Mouse (Mus musculus) MEL (cell line): ENCODE data around the gene Atg9b. TPM values are rescaled to one million over a fixed set of nuclear protein-coding genes. Genes with fewer than 3 reads are reported as not detected.

ENCODE experiments used
- DNase-seq: peaks from one replicate; pipeline ENCODE4 v3.0.0; 2011; ENCODE audit warnings: low read depth, low spot score
- H3K27ac ChIP-seq: 2 replicates; pipeline ENCODE4 v1.5.1; 2012; ENCODE audit warnings: low read depth, mild to moderate bottlenecking, control low read depth, low read length, moderate library complexity; ENCODE audit not compliant: control insufficient read depth
- H3K27me3 ChIP-seq, 2 experiments: fragments of 150-350 bp in 1 of 2; sonication (generic) in 1 of 2; 2 replicates each; pipeline ENCODE4 v1.6.1; 2012; ENCODE audit warnings: low read length in 2 of 2, mild to moderate bottlenecking in 2 of 2, improper control_type of control experiment in 1 of 2, moderate library complexity in 1 of 2; ENCODE audit not compliant: insufficient read depth in 2 of 2, control insufficient read depth in 1 of 2
- H3K36me3 ChIP-seq, 2 experiments: 2 replicates each; pipeline ENCODE4 v1.6.1; 2012 to 2014; ENCODE audit warnings: low read length in 2 of 2, improper control_type of control experiment in 1 of 2, inconsistent platforms in 1 of 2, mild to moderate bottlenecking in 1 of 2; ENCODE audit not compliant: insufficient read depth in 2 of 2, control insufficient read depth in 1 of 2
- H3K4me1 ChIP-seq, 2 experiments: fragments of 150-350 bp in 1 of 2; sonication (generic) in 1 of 2; 2 replicates each; pipeline ENCODE4 v1.6.1; 2012; ENCODE audit warnings: low read length in 2 of 2, improper control_type of control experiment in 1 of 2, mild to moderate bottlenecking in 1 of 2; ENCODE audit not compliant: insufficient read depth in 2 of 2, control insufficient read depth in 1 of 2
- H3K4me3 ChIP-seq, 2 experiments: fragments of 150-350 bp in 1 of 2; sonication (generic) in 1 of 2; 2 replicates each; pipeline ENCODE4 v1.5.1; 2012; ENCODE audit warnings: low read depth in 2 of 2, low read length in 2 of 2, mild to moderate bottlenecking in 2 of 2, moderate library complexity in 2 of 2, control low read depth in 1 of 2, improper control_type of control experiment in 1 of 2; ENCODE audit not compliant: control insufficient read depth in 1 of 2, insufficient read depth in 1 of 2
- H3K79me2 ChIP-seq: 2 replicates; pipeline ENCODE4 v1.6.1; 2012; ENCODE audit warnings: mild to moderate bottlenecking, low read length, moderate library complexity; ENCODE audit not compliant: control insufficient read depth, poor library complexity, insufficient read depth
- H3K9ac ChIP-seq: 2 replicates; pipeline ENCODE4 v1.6.1; 2012; ENCODE audit warnings: low read depth, mild to moderate bottlenecking, control low read depth, low read length, moderate library complexity; ENCODE audit not compliant: control insufficient read depth, poor library complexity, severe bottlenecking
- H3K9me3 ChIP-seq: fragments of 150-350 bp; sonication (generic); replicated peaks from 2 replicates; pipeline ENCODE4 v1.6.1; 2012; ENCODE audit warnings: mild to moderate bottlenecking, low read length, improper control_type of control experiment, moderate library complexity; ENCODE audit not compliant: insufficient read depth
- BHLHE40 ChIP-seq: IDR thresholded peaks from 2 replicates; pipeline ENCODE4 v1.6.1; 2012; ENCODE audit warnings: low read depth, mild to moderate bottlenecking, inconsistent platforms, low read length, improper control_type of control experiment, borderline replicate concordance
- CHD1 ChIP-seq: IDR thresholded peaks from 2 replicates; pipeline ENCODE4 v1.6.1; 2012; ENCODE audit warnings: low read depth, mild to moderate bottlenecking, inconsistent platforms, low read length, improper control_type of control experiment
- CHD2 ChIP-seq: IDR thresholded peaks from 2 replicates; pipeline ENCODE4 v1.6.1; 2011; ENCODE audit warnings: low read length, improper control_type of control experiment
- CTCF ChIP-seq, 3 experiments: IDR thresholded peaks in 2 of 3; conservative IDR thresholded peaks in 1 of 3; 2 replicates each; pipeline ENCODE4 v1.5.1; 2011 to 2012; ENCODE audit warnings: low read length in 3 of 3, low read depth in 2 of 3, mild to moderate bottlenecking in 2 of 3, improper control_type of control experiment in 1 of 3, inconsistent platforms in 1 of 3, mixed read lengths in 1 of 3, moderate library complexity in 1 of 3; ENCODE audit not compliant: control insufficient read depth in 1 of 3, insufficient read depth in 1 of 3, poor library complexity in 1 of 3, severe bottlenecking in 1 of 3
- E2F4 ChIP-seq: IDR thresholded peaks from 2 replicates; pipeline ENCODE4 v1.6.1; 2011; ENCODE audit warnings: low read depth, low read length, improper control_type of control experiment, borderline replicate concordance
- ELF1 ChIP-seq: IDR thresholded peaks from 2 replicates; pipeline ENCODE4 v1.6.1; 2014; ENCODE audit warnings: low read depth, mild to moderate bottlenecking, inconsistent platforms, low read length, improper control_type of control experiment, moderate library complexity
- EP300 ChIP-seq, 2 experiments: IDR thresholded peaks; 2 replicates each; pipeline ENCODE4 v1.6.1; 2011; ENCODE audit warnings: improper control_type of control experiment in 2 of 2, low read length in 2 of 2, low read depth in 1 of 2, mild to moderate bottlenecking in 1 of 2
- ETS1 ChIP-seq: IDR thresholded peaks from 2 replicates; pipeline ENCODE4 v1.6.1; 2012; ENCODE audit warnings: low read depth, mild to moderate bottlenecking, inconsistent platforms, low read length, improper control_type of control experiment, moderate library complexity
- GABPA ChIP-seq: IDR thresholded peaks from 2 replicates; pipeline ENCODE4 v1.6.1; 2012; ENCODE audit warnings: low read depth, mild to moderate bottlenecking, inconsistent platforms, low read length, improper control_type of control experiment, moderate library complexity
- GATA1 ChIP-seq: IDR thresholded peaks from 2 replicates; pipeline ENCODE4 v1.6.1; 2011; ENCODE audit warnings: low read depth, low read length, improper control_type of control experiment
- JUND ChIP-seq: IDR thresholded peaks from 2 replicates; pipeline ENCODE4 v1.6.1; 2011; ENCODE audit warnings: low read depth, mild to moderate bottlenecking, improper control_type of control experiment, low read length
- KAT2A ChIP-seq: conservative IDR thresholded peaks from 2 replicates; pipeline ENCODE4 v1.6.1; 2012; ENCODE audit warnings: low read depth, low read length, improper control_type of control experiment, inconsistent platforms
- MAFK ChIP-seq: IDR thresholded peaks from 2 replicates; pipeline ENCODE4 v1.6.1; 2011; ENCODE audit warnings: low read depth, mild to moderate bottlenecking, low read length, improper control_type of control experiment, borderline replicate concordance
- MEF2A ChIP-seq: IDR thresholded peaks from 2 replicates; pipeline ENCODE4 v1.6.1; 2014; ENCODE audit warnings: low read depth, mild to moderate bottlenecking, inconsistent platforms, low read length, improper control_type of control experiment; ENCODE audit not compliant: poor library complexity, insufficient replicate concordance, severe bottlenecking; ENCODE audit errors: extremely low read depth
- MXI1 ChIP-seq: IDR thresholded peaks from 2 replicates; pipeline ENCODE4 v1.6.1; 2011; ENCODE audit warnings: mild to moderate bottlenecking, low read depth, low read length, improper control_type of control experiment
- MYB ChIP-seq: IDR thresholded peaks from 2 replicates; pipeline ENCODE4 v1.6.1; 2011; ENCODE audit warnings: mild to moderate bottlenecking, low read depth, low read length, improper control_type of control experiment
- POLR2A ChIP-seq, 2 experiments: IDR thresholded peaks; 2 replicates each; pipeline ENCODE4 v1.6.1; 2011 to 2012; ENCODE audit warnings: low read length in 2 of 2, mild to moderate bottlenecking in 2 of 2, control low read depth in 1 of 2, improper control_type of control experiment in 1 of 2, low read depth in 1 of 2, moderate library complexity in 1 of 2; ENCODE audit not compliant: control insufficient read depth in 1 of 2, insufficient read depth in 1 of 2, poor library complexity in 1 of 2
- POLR2AphosphoS5 ChIP-seq: IDR thresholded peaks from 2 replicates; pipeline ENCODE4 v1.6.1; 2012; ENCODE audit warnings: low read depth, borderline replicate concordance, mild to moderate bottlenecking, inconsistent platforms, low read length, moderate library complexity, mixed read lengths
- RAD21 ChIP-seq: IDR thresholded peaks from 2 replicates; pipeline ENCODE4 v1.6.1; 2011; ENCODE audit warnings: mild to moderate bottlenecking, low read depth, low read length, improper control_type of control experiment
- SIN3A ChIP-seq: IDR thresholded peaks from 2 replicates; pipeline ENCODE4 v1.6.1; 2012; ENCODE audit warnings: low read length, improper control_type of control experiment, inconsistent platforms
- SMC3 ChIP-seq: IDR thresholded peaks from 2 replicates; pipeline ENCODE4 v1.6.1; 2011; ENCODE audit warnings: low read depth, low read length, improper control_type of control experiment
- TAL1 ChIP-seq: IDR thresholded peaks from 2 replicates; pipeline ENCODE4 v1.6.1; 2012; ENCODE audit warnings: mild to moderate bottlenecking, inconsistent platforms, low read length, moderate library complexity, mixed read lengths
- TBP ChIP-seq: IDR thresholded peaks from 2 replicates; pipeline ENCODE4 v1.8.0; 2011; ENCODE audit warnings: low read depth, low read length, improper control_type of control experiment
- TCF12 ChIP-seq: IDR thresholded peaks from 2 replicates; pipeline ENCODE4 v1.6.1; 2014; ENCODE audit warnings: low read depth, mild to moderate bottlenecking, inconsistent platforms, low read length, improper control_type of control experiment, moderate library complexity
- USF1 ChIP-seq: IDR thresholded peaks from 2 replicates; pipeline ENCODE4 v1.6.1; 2014; ENCODE audit warnings: low read depth, mild to moderate bottlenecking, inconsistent platforms, low read length, improper control_type of control experiment, moderate library complexity
- USF2 ChIP-seq, 2 experiments: IDR thresholded peaks; 2 replicates each; pipeline ENCODE4 v1.6.1; 2011 to 2012; ENCODE audit warnings: improper control_type of control experiment in 2 of 2, low read length in 2 of 2, borderline replicate concordance in 1 of 2, inconsistent platforms in 1 of 2, low read depth in 1 of 2, mild to moderate bottlenecking in 1 of 2; ENCODE audit not compliant: insufficient read depth in 1 of 2
- ZC3H11A ChIP-seq: IDR thresholded peaks from 2 replicates; pipeline ENCODE4 v1.6.1; 2012; ENCODE audit warnings: low read depth, mild to moderate bottlenecking, inconsistent platforms, low read length, improper control_type of control experiment
- polyA plus RNA-seq, 2 experiments: library from polyadenylated mRNA; stranded (reverse) in 1 of 2; unstranded in 1 of 2; fragments of >175 nt in 1 of 2; fragments of >200 nt in 1 of 2; gene quantifications; 2 replicates each; pipeline versions ENCODE4 v1.2.1 to v1.2.4; 2012; ENCODE audit warnings: low replicate concordance in 2 of 2, low read depth in 1 of 2; ENCODE audit not compliant: insufficient read length in 2 of 2, insufficient read depth in 1 of 2, missing spikeins in 1 of 2
- total RNA-seq: library from RNA; depleted of rRNA; stranded (reverse); fragments of 300-350 nt; gene quantifications from 2 replicates; pipeline ENCODE4 v1.2.3, GENCODE M21; 2012

Atg9b gene
- total and polyA plus RNA-seq, 3 experiments: 41.2 to 41.5 TPM; not detected in 1

- TF ChIP-seq POLR2AphosphoS5 (no peak), CTCF (IDR thresholded peaks at IDR 0.05 in 2 of 3, conservative IDR thresholded peaks at IDR 0.05 in 1 of 3; ENCODE audit: control insufficient read depth in 1 of 3, insufficient read depth in 1 of 3, low read depth in 2 of 3, low read length in 3 of 3, poor library complexity in 1 of 3, severe bottlenecking in 1 of 3) (no peak), CHD2 (peak; percentile 56), SMC3 (0 out of 2 replicates have a peak, but pooled peaks have one; percentile 5), E2F4 (peak; percentile 47; the same call in 1 of the 2 replicates), BHLHE40 (peak; percentile 52; the same call in 1 of the 2 replicates), ZC3H11A (no peak), MXI1 (peak; percentile 91), TBP (peak; percentile 84), POLR2A (IDR thresholded peaks at IDR 0.05; ENCODE audit: control insufficient read depth in 1 of 2, insufficient read depth in 1 of 2, low read depth in 1 of 2, low read length in 2 of 2, poor library complexity in 1 of 2) (peak; percentile 57 to 91), USF1 (peak; percentile 60)
Measured at GRCm38 (mm10) chr5:24423129-24424003, 31.4 kb upstream of the Atg9b start, which contains the start of the genes Cdk5 and Slc4a2 (continued).

GRCm38 (mm10) chr5:24420381-24420780 lies 28.4 kb upstream of the Atg9b start:
- H3K27ac ChIP-seq: no peak overlapping the region
- no peak overlapping the region for H3K4me3 ChIP-seq
- DNase-seq: no peak
- peaks cover 3 to 8% of the 10 kb centered on the region in 2 experiments; a peak in 3 of 4 replicates for H3K4me1 ChIP-seq
- TF ChIP-seq JUND: no peak
- no peak for TF ChIP-seq TAL1
- no peak for TF ChIP-seq CHD1
- no peak for TF ChIP-seq KAT2A
- TF ChIP-seq MEF2A: no peak
- TF ChIP-seq GABPA: no peak
- no peak for TF ChIP-seq MAFK
- no peak for TF ChIP-seq POLR2AphosphoS5
- TF ChIP-seq MXI1: no peak
- no peak for TF ChIP-seq TCF12
- TF ChIP-seq ELF1: no peak
- no peak for TF ChIP-seq RAD21
- no peak for TF ChIP-seq EP300 (IDR thresholded peaks at IDR 0.05; ENCODE audit: low read depth in 1 of 2, low read length in 2 of 2)
- no peak for TF ChIP-seq GATA1
- no peak for TF ChIP-seq USF2 (IDR thresholded peaks at IDR 0.05; ENCODE audit: borderline replicate concordance in 1 of 2, insufficient read depth in 1 of 2, low read depth in 1 of 2, low read length in 2 of 2)
- no peak for TF ChIP-seq MYB
- TF ChIP-seq SIN3A: no peak
- TF ChIP-seq ETS1: no peak
- TF ChIP-seq POLR2A (IDR thresholded peaks at IDR 0.05; ENCODE audit: control insufficient read depth in 1 of 2, insufficient read depth in 1 of 2, low read depth in 1 of 2, low read length in 2 of 2, poor library complexity in 1 of 2): no peak
- H3K9me3 ChIP-seq: no peaks in the 10 kb centered on the region
- peaks cover 8% of the 10 kb centered on the region; the same call in 1 of the 2 replicates for H3K79me2 ChIP-seq
- H3K27me3 ChIP-seq: no peaks in the 10 kb centered on the region
- no peak overlapping the region for H3K9ac ChIP-seq
- peaks cover 0 to 2% of the 10 kb centered on the region in 2 experiments; a peak in 1 of 4 replicates for H3K36me3 ChIP-seq
